ENCODE assay signal across 17 mouse cellular contexts in genomic region chr7:65424519-65424918, GRCm38 (mm10).
DNase-seq lines count a peak whose midpoint lies in the region; ATAC-seq and TF ChIP-seq lines count a peak whose summit lies in the region.
"Had no signal": no experiment of that assay in that cellular context is flagged by ENCODE, and none has a peak within 500 bp of the region (broad histone marks: within the 10 kb centered on the region; RNA-seq: fewer than 3 reads in every experiment).

No protein-coding gene starts in this region.

- no peaks in the 10 kb centered on the region for H3K27me3 ChIP-seq in liver, embryonic 11.5 days (replicated peaks; ENCODE audit: control insufficient read depth, insufficient read depth, low read length)

- no peak for TF ChIP-seq CTCF in layer of hippocampus, adult 2 months (conservative IDR thresholded peaks at IDR 0.05)

- H3K4me3 ChIP-seq in layer of hippocampus, adult 2 months = no peak overlapping the region
- H3K4me3 ChIP-seq in liver, embryonic 11.5 days (ENCODE audit: low read depth, low read length) = no peak overlapping the region

- H3K4me2 ChIP-seq in liver, embryonic 11.5 days = no peak overlapping the region
- H3K4me2 ChIP-seq: heart, embryonic 11.5 days had no signal

- no peaks in the 10 kb centered on the region for H3K4me1 ChIP-seq in liver, embryonic 11.5 days (replicated peaks; ENCODE audit: control insufficient read depth, insufficient read depth, low read length)

- peak overlapping the region; percentile 64 for H3K27ac ChIP-seq in layer of hippocampus, adult 2 months
- H3K27ac ChIP-seq in liver, embryonic 11.5 days (ENCODE audit: low read depth, low read length) = no peak overlapping the region
- H3K27ac ChIP-seq: liver, embryonic 14.5 days had no signal

- no peak for DNase-seq in frontal cortex, postnatal 36 days (ENCODE audit: low spot score in 2 of 2)
- no peak for DNase-seq in layer of hippocampus, adult 2 months (ENCODE audit: low spot score in 2 of 2)
- no peak for DNase-seq in layer of hippocampus, postnatal 14 days (ENCODE audit: low spot score in 2 of 2)
- DNase-seq in kidney, postnatal 14 days = peak; percentile 35
- peak; percentile 45 for DNase-seq in lung, postnatal 14 days
- no peak for DNase-seq in neural tube, embryonic 10.5 days (ENCODE audit: extremely low spot score, low spot score)
- no peak for DNase-seq in liver, embryonic 11.5 days (ENCODE audit: low spot score)
- DNase-seq: adrenal gland, postnatal 14 days; cerebellum, adult 9-10 months; gastrocnemius, postnatal 14 days; heart, postnatal 4 days; thymus, postnatal 36 days had no signal

- peak; percentile 47 for ATAC-seq in frontal cortex, adult (ENCODE audit: low TSS enrichment)
- ATAC-seq in liver, embryonic 11.5 days (replicated peaks; ENCODE audit: low FRiP score) = no peak
- ATAC-seq: forebrain, embryonic 16.5 days; intestine, embryonic 16.5 days had no signal

- H3K9ac ChIP-seq in liver, embryonic 11.5 days (ENCODE audit: low read depth, low read length) = no peak overlapping the region
- H3K9ac ChIP-seq: liver, embryonic 14.5 days had no signal

- H3K9me3 ChIP-seq in liver, embryonic 11.5 days (ENCODE audit: control insufficient read depth, low read length) = no peaks in the 10 kb centered on the region

- 53% methylated on average over 8 of the region's 8 CpGs for WGBS in liver, embryonic 11.5 days

- H3K36me3 ChIP-seq in liver, embryonic 11.5 days (ENCODE audit: control insufficient read depth, insufficient read depth, low read length) = no peaks in the 10 kb centered on the region

Comparison
In these comparisons a context has a peak if more than half of its experiments do, and no peak if none do; other contexts are left out.
1. DNase-seq: peak in kidney, postnatal 14 days (single experiment) and lung, postnatal 14 days (single experiment); none in frontal cortex, postnatal 36 days (0 of 2), layer of hippocampus, adult 2 months (0 of 2), layer of hippocampus, postnatal 14 days (0 of 2), neural tube, embryonic 10.5 days (single experiment) and liver, embryonic 11.5 days (single experiment).